Mouse (Mus musculus) hindbrain, embryonic 11.5 days (tissue): Measurements from ENCODE around the gene Lmo4. TPM values are rescaled to one million over a fixed set of nuclear protein-coding genes. Genes with fewer than 3 reads are reported as not detected.

ENCODE experiments used
- ATAC-seq: fragments of 200-750 bp; cut with Nextera tagmentation; 2 replicates; pipeline ENCODE4 v1.8.0; 2017; ENCODE audit warnings: mild to moderate bottlenecking, moderate TSS enrichment, moderate library complexity; ENCODE audit not compliant: low FRiP score
- DNase-seq: peaks from one replicate; pipeline ENCODE4 v3.0.0-alpha.2; 2015; ENCODE audit warnings: low spot score
- H3K27ac ChIP-seq: fragments of 300-500 bp; sonication (generic); 2 replicates; pipeline ENCODE4 v1.5.1; 2014; ENCODE audit warnings: mild to moderate bottlenecking, low read depth, low read length
- H3K27me3 ChIP-seq: fragments of 300-500 bp; sonication (generic); 2 replicates; pipeline ENCODE4 v1.6.1; 2014; ENCODE audit warnings: mild to moderate bottlenecking, low read length, moderate library complexity, mixed read lengths; ENCODE audit not compliant: control insufficient read depth, insufficient read depth
- H3K36me3 ChIP-seq: fragments of 300-500 bp; sonication (generic); 2 replicates; pipeline ENCODE4 v1.6.1; 2014; ENCODE audit warnings: mild to moderate bottlenecking, low read length, moderate library complexity, mixed read lengths; ENCODE audit not compliant: control insufficient read depth, insufficient read depth
- H3K4me1 ChIP-seq: fragments of 300-500 bp; sonication (generic); replicated peaks from 2 replicates; pipeline ENCODE4 v1.6.1; 2014; ENCODE audit warnings: low read length, mixed read lengths; ENCODE audit not compliant: control insufficient read depth, insufficient read depth
- H3K4me2 ChIP-seq: fragments of 300-500 bp; sonication (generic); replicated peaks from 2 replicates; pipeline ENCODE4 v1.6.1; 2014; ENCODE audit warnings: mild to moderate bottlenecking, low read depth, low read length
- H3K4me3 ChIP-seq: fragments of 300-500 bp; sonication (generic); 2 replicates; pipeline ENCODE4 v1.5.1; 2014; ENCODE audit warnings: low read depth, low read length
- H3K9ac ChIP-seq: fragments of 300-500 bp; sonication (generic); 2 replicates; pipeline ENCODE4 v1.6.1; 2014; ENCODE audit warnings: low read depth, low read length
- H3K9me3 ChIP-seq: fragments of 300-500 bp; sonication (generic); 2 replicates; pipeline ENCODE4 v1.6.1; 2016; ENCODE audit warnings: low read length; ENCODE audit not compliant: control insufficient read depth
- WGBS: fragments of 180-500 bp; shearing (Covaris S2); extraction: QIAGEN DNeasy Blood & Tissue Kit; methylation state at CpG from one replicate; pipeline ENCODE4 v1.1.7; 2014; 5-methylcytosine and 5-hydroxymethylcytosine counted together
- polyA plus RNA-seq: library from polyadenylated mRNA; unstranded; fragments of >200 nt; fragmentation: Nextera tagmentation; extraction: Ambion mirVana; gene quantifications from 2 replicates; pipeline ENCODE4 v1.2.1, GENCODE M21; 2014

Gene Lmo4
- polyA plus RNA-seq, 1 experiment from 2014 or later = 69.4 TPM

DNA sequence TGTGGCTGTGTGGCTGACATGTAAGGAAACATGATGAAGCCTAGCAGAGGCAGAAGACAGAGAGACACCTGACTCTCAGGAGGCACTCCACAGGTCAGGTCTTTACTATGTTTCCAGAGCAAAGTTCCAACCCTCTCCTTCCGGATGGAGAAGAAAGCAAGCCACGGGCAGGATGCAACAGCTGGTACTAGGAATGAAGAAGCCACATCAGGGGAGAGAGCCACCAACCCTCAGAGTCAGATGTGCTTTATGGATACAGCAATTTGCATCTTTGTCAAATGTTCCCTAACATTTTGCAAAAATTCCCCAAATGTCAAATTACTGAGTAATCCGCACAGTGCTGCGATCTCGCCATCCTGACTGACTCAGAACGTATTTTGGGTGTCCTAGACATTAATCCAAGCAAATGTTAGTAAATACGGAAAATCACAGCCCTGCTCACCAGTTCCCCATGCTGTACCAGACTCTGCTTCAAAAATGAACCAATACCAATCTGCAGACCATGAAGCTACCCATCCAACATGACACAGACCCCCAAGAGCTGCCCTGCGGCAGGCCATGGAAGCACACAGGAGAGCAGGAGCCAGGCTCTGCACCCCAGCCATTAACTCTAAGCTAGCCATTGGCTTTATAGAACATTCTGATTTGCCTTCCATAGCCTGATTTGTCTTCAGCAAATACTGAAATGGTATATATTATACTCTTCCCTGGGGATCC lies 38.4 kb downstream of the Lmo4 start:
- no peak overlapping the region for H3K9ac ChIP-seq
- DNase-seq (no peak), ATAC-seq (no peak)
- no peaks in the 10 kb centered on the region for H3K36me3 ChIP-seq
- H3K9me3 ChIP-seq = no peaks in the 10 kb centered on the region
- H3K27me3 ChIP-seq = no peaks in the 10 kb centered on the region
- no peaks in the 10 kb centered on the region for H3K4me1 ChIP-seq
- no peak overlapping the region for H3K4me2 ChIP-seq
- 91% methylated on average over 8 of the region's 8 CpGs for WGBS
- H3K27ac ChIP-seq = no peak overlapping the region
- H3K4me3 ChIP-seq = no peak overlapping the region

GRCm38 (mm10) chr3:144165439-144165838 lies 39.6 kb downstream of the Lmo4 start:
- WGBS = 87% methylated on average over 12 of the region's 12 CpGs
- H3K27me3 ChIP-seq = no peaks in the 10 kb centered on the region
- no peak for ATAC-seq

GRCm38 (mm10) chr3:144164665-144165385 lies 40.2 kb downstream of the Lmo4 start:
- Histone ChIP-seq H3K36me3 (no peaks in the 10 kb centered on the region), H3K27ac (no peak overlapping the region), H3K4me2 (no peak overlapping the region), H3K9ac (no peak overlapping the region), H3K27me3 (no peaks in the 10 kb centered on the region), H3K9me3 (no peaks in the 10 kb centered on the region), H3K4me3 (no peak overlapping the region), H3K4me1 (no peaks in the 10 kb centered on the region)
- DNase-seq (peak; percentile 19), ATAC-seq (no peak; the same call in 1 of the 2 replicates)
- 71% methylated on average over 9 of the region's 9 CpGs for WGBS

More at GRCm38 (mm10) chr3:144165439-144165838, 39.6 kb downstream of the Lmo4 start:
- H3K9me3 ChIP-seq = no peaks in the 10 kb centered on the region
- no peak overlapping the region for H3K9ac ChIP-seq
- no peak for DNase-seq
- no peaks in the 10 kb centered on the region for H3K4me1 ChIP-seq
- no peak overlapping the region for H3K4me3 ChIP-seq
- H3K36me3 ChIP-seq = no peaks in the 10 kb centered on the region
- no peak overlapping the region for H3K27ac ChIP-seq
- no peak overlapping the region for H3K4me2 ChIP-seq

DNA sequence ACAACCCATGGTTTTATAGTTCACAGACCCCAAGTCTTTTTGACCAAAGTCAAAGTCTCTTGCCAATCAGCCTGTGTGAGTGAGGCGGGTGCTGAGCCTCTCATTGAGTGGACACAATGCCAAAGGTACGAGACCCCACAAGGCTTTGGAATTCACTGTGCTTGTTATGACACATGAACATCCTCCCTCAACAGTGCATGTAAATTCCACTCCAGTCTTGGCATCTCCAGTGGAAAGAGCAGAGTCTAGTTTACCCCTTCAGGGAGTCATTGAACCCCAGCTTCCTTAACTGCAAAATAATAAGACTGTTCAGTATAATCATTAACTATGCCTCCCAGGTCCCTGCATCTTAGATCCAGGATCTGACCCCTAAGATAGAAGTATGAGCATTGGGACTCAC lies 41.3 kb downstream of the Lmo4 start:
- H3K4me3 ChIP-seq = no peak overlapping the region
- H3K27ac ChIP-seq = no peak overlapping the region
- ATAC-seq (no peak), DNase-seq (no peak)
- H3K9me3 ChIP-seq = no peaks in the 10 kb centered on the region
- no peak overlapping the region for H3K9ac ChIP-seq
- no peaks in the 10 kb centered on the region for H3K36me3 ChIP-seq
- WGBS = 87% methylated on average over 2 of the region's 2 CpGs
- H3K4me2 ChIP-seq = no peak overlapping the region
- no peaks in the 10 kb centered on the region for H3K4me1 ChIP-seq
- H3K27me3 ChIP-seq = no peaks in the 10 kb centered on the region

DNA sequence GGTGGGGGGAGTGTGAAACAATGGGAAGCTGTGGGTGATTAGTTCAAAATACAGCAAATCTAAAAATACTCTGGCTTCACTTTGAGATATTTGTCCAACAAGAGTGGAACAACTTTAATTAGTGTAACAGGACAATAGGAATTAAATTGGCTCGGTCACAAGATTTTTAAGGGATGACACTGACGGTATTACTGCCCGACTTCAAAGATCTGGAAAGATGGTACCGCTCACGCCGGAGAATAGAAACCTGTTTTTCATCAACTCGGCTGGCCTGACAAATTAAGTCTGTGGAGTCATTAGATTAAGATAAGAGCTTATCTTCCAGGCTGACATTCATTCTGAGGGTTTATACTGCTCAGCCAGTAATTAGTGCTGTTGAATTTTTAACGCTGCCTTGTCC lies 42.9 kb downstream of the Lmo4 start:
- H3K36me3 ChIP-seq = no peaks in the 10 kb centered on the region
- H3K4me2 ChIP-seq = no peak overlapping the region
- no peak for ATAC-seq
- no peak overlapping the region for H3K9ac ChIP-seq
- WGBS = 84% methylated on average over 8 of the region's 8 CpGs
- H3K27me3 ChIP-seq = no peaks in the 10 kb centered on the region
- H3K9me3 ChIP-seq = no peaks in the 10 kb centered on the region
- H3K27ac ChIP-seq = no peak overlapping the region
- no peak for DNase-seq
- H3K4me3 ChIP-seq = no peak overlapping the region
- no peaks in the 10 kb centered on the region for H3K4me1 ChIP-seq

DNA sequence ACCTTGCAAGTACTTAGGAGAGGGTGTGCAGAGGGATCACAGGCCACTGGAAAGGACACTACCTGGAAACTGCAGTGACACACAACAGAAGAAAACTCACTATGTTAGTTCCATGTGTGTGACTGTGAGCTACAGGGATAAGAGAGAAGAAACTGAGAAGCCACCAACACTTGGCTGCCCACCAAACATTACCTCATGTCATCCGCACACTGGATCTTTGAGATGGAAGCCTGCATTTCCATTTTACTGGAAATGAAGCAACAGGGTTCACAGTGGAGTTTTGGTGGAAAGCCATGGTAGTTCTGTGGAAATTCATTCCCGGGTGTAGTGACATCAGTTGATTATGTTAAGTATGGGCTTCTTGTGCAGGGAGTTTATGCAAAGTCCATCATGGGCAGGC lies 43.8 kb downstream of the Lmo4 start:
- H3K4me2 ChIP-seq = no peak overlapping the region
- H3K4me1 ChIP-seq = no peaks in the 10 kb centered on the region
- no peak for DNase-seq
- no peaks in the 10 kb centered on the region for H3K27me3 ChIP-seq
- no peaks in the 10 kb centered on the region for H3K36me3 ChIP-seq
- no peak overlapping the region for H3K27ac ChIP-seq
- no peaks in the 10 kb centered on the region for H3K9me3 ChIP-seq
- ATAC-seq = no peak
- no peak overlapping the region for H3K9ac ChIP-seq
- WGBS = 89% methylated on average over 2 of the region's 2 CpGs
- no peak overlapping the region for H3K4me3 ChIP-seq

DNA sequence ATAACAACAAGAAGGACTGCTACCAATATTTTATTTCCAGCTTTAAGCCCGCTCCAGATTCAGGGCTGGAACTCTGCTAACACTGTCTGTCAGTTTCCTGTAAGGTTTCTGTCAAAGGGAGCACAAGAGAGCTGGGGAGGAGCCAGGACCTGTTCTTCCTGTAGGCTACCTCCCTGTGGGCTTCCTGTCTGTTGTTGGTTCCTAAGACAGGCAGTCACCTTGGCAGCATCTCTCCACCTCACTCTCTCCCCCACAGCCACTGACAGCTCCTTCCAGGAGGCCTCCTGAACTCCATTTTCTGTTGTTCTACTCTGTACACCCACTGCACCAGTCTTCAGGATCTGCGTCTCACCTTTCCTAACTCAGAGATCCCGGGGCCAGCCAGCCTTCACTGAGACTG lies 49.3 kb downstream of the Lmo4 start:
- ATAC-seq (no peak), DNase-seq (no peak)
- H3K4me2 ChIP-seq = no peak overlapping the region
- no peaks in the 10 kb centered on the region for H3K9me3 ChIP-seq
- H3K27ac ChIP-seq = no peak overlapping the region
- H3K9ac ChIP-seq = no peak overlapping the region
- H3K27me3 ChIP-seq = no peaks in the 10 kb centered on the region
- H3K36me3 ChIP-seq = no peaks in the 10 kb centered on the region
- WGBS = 76% methylated on average over 3 of the region's 3 CpGs
- H3K4me1 ChIP-seq = no peaks in the 10 kb centered on the region
- H3K4me3 ChIP-seq = no peak overlapping the region

GRCm38 (mm10) chr3:144153395-144153794 lies 51.6 kb downstream of the Lmo4 start:
- Histone ChIP-seq H3K4me1 (no peaks in the 10 kb centered on the region), H3K27me3 (no peaks in the 10 kb centered on the region), H3K27ac (no peak overlapping the region), H3K4me2 (no peak overlapping the region), H3K4me3 (no peak overlapping the region), H3K9ac (no peak overlapping the region), H3K9me3 (no peaks in the 10 kb centered on the region), H3K36me3 (no peaks in the 10 kb centered on the region)
- DNase-seq (no peak), ATAC-seq (no peak)
- WGBS = 53% methylated on average over 2 of the region's 2 CpGs

GRCm38 (mm10) chr3:144151001-144151400 lies 54.0 kb downstream of the Lmo4 start:
- Histone ChIP-seq H3K36me3 (no peaks in the 10 kb centered on the region), H3K9me3 (no peaks in the 10 kb centered on the region), H3K9ac (no peak overlapping the region), H3K4me1 (no peaks in the 10 kb centered on the region), H3K27me3 (no peaks in the 10 kb centered on the region), H3K27ac (no peak overlapping the region), H3K4me3 (no peak overlapping the region), H3K4me2 (no peak overlapping the region)
- ATAC-seq (no peak), DNase-seq (no peak)
- 93% methylated on average over 6 of the region's 6 CpGs for WGBS
